Mouse (Mus musculus) embryonic fibroblast, embryonic 13.5 days (primary cell): ENCODE measurements around the gene Daw1. TPM values are rescaled to one million over a fixed set of nuclear protein-coding genes. Genes with fewer than 3 reads are reported as not detected.

Experiments used
- H3K27ac ChIP-seq: 2 replicates; pipeline ENCODE4 v1.5.1; 2012; ENCODE audit warnings: low read length, control low read depth, inconsistent platforms; ENCODE audit not compliant: insufficient read depth
- H3K4me1 ChIP-seq: 2 replicates; pipeline ENCODE4 v1.6.1; 2011; ENCODE audit warnings: low read length; ENCODE audit not compliant: control insufficient read depth, insufficient read depth
- H3K4me3 ChIP-seq: 2 replicates; pipeline ENCODE4 v1.5.1; 2011; ENCODE audit warnings: mild to moderate bottlenecking, control low read depth, low read length; ENCODE audit not compliant: insufficient read depth
- CTCF ChIP-seq: IDR thresholded peaks from 2 replicates; pipeline ENCODE4 v1.5.1; 2011; ENCODE audit warnings: mild to moderate bottlenecking, control low read depth, low read length, moderate library complexity, borderline replicate concordance; ENCODE audit not compliant: insufficient read depth
- POLR2A ChIP-seq: IDR thresholded peaks from 2 replicates; pipeline ENCODE4 v1.6.1; 2011; ENCODE audit warnings: low read depth, mild to moderate bottlenecking, control low read depth, low read length, moderate library complexity
- polyA plus RNA-seq: library from polyadenylated mRNA; stranded (reverse); fragments of >200 nt; gene quantifications from 2 replicates; pipeline ENCODE4 v1.2.4, GENCODE M21; 2011; ENCODE audit warnings: low read depth; ENCODE audit not compliant: missing spikeins, insufficient read length

Gene Daw1
- polyA plus RNA-seq, 1 experiment = not detected

DNA sequence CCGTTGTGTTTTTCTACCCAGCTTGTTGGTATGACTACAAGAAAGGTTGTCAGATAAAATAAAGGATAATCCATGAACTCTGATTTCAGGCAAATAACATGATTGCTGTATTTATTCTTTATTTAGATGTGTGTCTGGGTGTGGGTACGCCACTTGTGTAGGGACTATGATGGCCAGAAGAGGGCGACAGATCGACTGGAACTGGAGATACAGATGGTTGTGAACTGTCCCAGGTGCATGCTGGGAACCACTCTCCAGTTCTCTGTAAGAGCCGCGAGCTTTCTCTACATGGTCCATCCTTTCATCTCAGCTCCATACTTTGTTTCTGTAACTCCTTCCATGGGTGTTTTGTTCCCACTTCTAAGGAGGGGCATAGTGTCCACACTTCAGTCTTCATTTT, 20.8 kb upstream of the Daw1 start:
- TF ChIP-seq CTCF = no peak
- TF ChIP-seq POLR2A = no peak
- Histone ChIP-seq H3K4me3 (no peak overlapping the region), H3K27ac (no peak overlapping the region), H3K4me1 (no peaks in the 10 kb centered on the region)

DNA sequence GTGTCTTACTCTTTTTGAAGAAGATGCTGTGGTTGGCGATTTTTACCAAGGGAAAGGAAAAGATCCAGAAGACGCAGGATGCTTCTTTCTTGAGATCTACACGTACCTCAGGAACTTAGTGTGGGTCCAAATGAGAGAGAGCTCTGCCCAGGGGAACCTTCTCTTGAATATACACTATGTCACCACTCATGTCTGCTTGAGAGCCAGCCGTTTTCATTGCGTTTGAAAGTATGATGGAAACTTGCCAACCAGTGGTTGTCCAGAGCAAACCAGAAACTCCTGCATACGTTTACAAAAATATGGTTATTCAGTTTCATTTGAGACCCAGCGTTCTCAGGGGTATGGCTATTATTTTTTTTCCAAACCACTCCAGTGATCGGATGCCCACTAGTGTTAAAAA, 18.0 kb upstream of the Daw1 start:
- H3K4me1 ChIP-seq = no peaks in the 10 kb centered on the region
- TF ChIP-seq POLR2A = no peak
- TF ChIP-seq CTCF = no peak
- no peak overlapping the region for H3K27ac ChIP-seq
- H3K4me3 ChIP-seq = no peak overlapping the region

DNA sequence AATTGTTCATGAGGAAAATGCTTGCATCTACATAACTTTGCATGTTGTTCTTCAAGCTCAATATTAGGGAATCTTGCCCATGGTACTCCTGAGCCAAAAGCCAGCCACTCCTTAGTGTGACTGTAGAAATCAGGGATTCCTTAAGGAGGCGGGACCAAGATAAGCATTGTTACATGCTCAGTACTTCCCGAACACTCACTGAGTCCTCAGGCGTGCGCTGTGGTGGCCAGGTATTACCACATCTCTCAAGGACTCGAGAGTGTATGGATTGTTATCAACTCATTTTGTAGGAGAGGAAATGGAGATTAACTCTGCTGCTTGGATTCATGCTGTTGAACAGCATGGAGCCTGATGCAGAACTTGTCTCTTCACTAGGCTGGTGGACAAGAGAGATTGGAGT, 17.5 kb upstream of the Daw1 start:
- TF ChIP-seq CTCF = no peak
- no peak for TF ChIP-seq POLR2A
- H3K4me1 ChIP-seq = no peaks in the 10 kb centered on the region
- H3K27ac ChIP-seq = no peak overlapping the region
- no peak overlapping the region for H3K4me3 ChIP-seq

DNA sequence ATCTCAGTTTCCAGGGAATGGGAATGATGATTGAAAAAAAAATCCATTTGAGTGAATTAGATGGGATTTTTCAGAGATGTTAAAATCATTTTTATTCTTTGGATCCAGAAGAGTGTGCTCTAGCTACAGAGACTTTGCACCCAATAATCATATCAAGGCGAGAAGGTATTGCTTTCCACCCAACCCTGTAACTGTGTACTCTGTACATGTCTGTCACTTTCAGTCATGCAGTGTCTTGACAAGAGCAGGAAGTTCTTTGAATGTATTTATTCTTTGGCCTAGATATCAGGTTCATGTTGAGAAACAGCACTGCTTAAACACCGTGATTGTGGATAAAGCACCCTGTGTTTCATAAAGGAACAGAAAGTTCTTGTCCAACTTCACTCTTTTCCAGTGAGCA, 13.0 kb upstream of the Daw1 start:
- Histone ChIP-seq H3K27ac (no peak overlapping the region), H3K4me3 (no peak overlapping the region), H3K4me1 (no peaks in the 10 kb centered on the region)
- TF ChIP-seq POLR2A (no peak), CTCF (no peak)

DNA sequence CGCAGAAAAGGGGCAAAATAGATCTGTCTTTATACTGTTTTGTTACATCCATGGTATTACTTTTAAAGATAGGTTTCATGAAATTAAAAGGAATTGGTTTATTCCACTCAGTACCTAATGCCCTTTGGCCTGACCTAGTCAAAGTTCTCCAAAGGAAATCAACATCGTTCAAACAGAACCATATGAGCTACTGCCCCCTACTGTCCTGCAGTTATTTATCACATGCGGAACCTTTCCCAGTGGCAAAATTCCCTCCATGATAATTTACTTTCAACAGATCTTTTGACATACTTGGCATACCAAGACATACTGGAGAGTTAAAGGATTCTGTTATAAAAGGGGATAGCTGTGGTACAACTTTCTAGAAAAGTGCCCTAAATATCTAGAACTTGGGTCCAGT, 9.3 kb upstream of the Daw1 start:
- Histone ChIP-seq H3K27ac (no peak overlapping the region), H3K4me3 (no peak overlapping the region), H3K4me1 (no peaks in the 10 kb centered on the region)
- no peak for TF ChIP-seq CTCF
- TF ChIP-seq POLR2A = no peak

DNA sequence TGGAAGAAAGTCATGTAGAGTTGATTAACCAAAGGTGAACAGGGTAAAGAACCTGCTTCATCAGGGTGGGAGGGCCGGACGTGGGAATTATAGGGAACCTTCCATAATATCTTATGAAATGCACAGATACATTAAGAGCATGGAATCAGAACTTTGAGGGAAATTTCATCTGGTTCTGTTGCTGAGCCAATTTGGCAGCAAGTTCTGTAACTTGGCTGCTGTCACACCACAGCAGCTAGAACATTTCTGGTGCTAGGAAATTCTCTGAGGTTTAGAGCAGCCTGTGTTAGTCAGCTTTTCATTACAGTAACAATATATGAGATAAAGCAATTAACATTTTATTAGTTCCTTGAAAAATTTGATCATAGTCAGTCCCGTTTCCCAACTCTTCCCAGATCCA, 6.6 kb upstream of the Daw1 start:
- H3K27ac ChIP-seq = peak overlapping the region; percentile 89
- no peak for TF ChIP-seq POLR2A
- TF ChIP-seq CTCF = no peak
- H3K4me1 ChIP-seq = no peaks in the 10 kb centered on the region
- no peak overlapping the region for H3K4me3 ChIP-seq

DNA sequence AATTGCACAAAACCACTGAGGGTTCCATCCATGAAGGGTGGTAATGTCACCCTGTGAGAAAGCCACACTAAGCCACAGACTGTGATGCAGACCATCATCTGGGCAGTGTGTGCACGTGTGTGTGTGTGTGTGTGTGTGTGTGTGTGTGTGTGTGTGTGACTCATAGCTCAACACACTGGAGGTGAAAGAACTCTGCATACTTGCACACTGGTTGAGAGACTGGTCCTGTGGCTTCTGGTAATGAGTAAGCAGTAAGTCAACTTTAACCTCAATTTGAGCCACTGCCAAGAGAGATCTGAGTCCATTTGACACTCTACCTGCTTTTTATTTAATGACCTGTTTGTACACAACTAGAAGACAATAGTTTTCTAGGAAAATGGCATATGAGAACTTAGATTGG, 2.7 kb upstream of the Daw1 start:
- TF ChIP-seq CTCF (no peak), POLR2A (no peak)
- H3K4me3 ChIP-seq = no peak overlapping the region
- peak overlapping the region; percentile 57; the same call in 1 of the 2 replicates for H3K27ac ChIP-seq
- no peaks in the 10 kb centered on the region for H3K4me1 ChIP-seq

DNA sequence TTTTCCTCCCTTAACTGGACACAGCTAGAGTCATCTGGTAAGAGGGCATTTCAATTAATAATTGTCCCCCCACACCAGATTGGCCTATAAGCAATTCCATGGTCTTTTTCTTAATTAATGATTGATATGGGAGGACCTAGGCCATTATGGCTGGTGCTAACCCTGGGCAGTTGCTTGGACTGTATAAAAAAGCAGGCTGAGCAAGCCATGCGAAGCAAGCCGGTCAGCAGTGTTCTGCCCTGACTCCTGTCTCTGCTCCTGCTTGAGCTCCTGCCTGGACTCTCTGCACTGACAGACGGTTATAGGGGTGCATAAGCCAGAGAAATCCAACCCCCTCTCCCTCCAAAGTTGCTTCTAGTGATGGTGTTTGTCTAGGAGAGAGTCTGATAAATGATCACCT, 2.1 kb downstream of the Daw1 start:
- no peak overlapping the region for H3K4me3 ChIP-seq
- TF ChIP-seq CTCF = no peak
- no peak for TF ChIP-seq POLR2A
- no peak overlapping the region for H3K27ac ChIP-seq
- peaks cover 2% of the 10 kb centered on the region; the same call in 1 of the 2 replicates for H3K4me1 ChIP-seq

DNA sequence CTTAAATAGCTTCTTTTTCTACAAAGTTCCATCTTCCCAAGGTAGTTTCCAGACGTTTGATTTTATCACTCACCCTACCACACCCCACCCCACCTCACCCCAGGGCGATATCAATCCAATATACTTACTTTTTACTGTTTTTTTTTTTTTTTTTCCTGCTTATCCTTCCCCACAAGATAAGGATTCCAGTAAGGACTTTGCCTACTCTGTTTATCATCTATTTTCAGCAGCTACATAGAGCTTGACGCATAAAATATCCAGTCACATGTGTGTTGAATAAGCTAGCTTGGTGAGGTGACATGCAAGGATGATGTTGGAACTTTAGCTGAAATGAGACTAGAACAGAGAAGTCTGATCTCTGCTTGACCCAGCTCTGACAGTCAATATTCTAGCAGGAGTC, 4.5 kb downstream of the Daw1 start:
- H3K27ac ChIP-seq = 0 out of 2 replicates have a peak overlapping the region, but pooled peaks have one; percentile 23
- TF ChIP-seq POLR2A = no peak
- no peak for TF ChIP-seq CTCF
- peaks cover 2% of the 10 kb centered on the region; the same call in 1 of the 2 replicates for H3K4me1 ChIP-seq
- no peak overlapping the region for H3K4me3 ChIP-seq

DNA sequence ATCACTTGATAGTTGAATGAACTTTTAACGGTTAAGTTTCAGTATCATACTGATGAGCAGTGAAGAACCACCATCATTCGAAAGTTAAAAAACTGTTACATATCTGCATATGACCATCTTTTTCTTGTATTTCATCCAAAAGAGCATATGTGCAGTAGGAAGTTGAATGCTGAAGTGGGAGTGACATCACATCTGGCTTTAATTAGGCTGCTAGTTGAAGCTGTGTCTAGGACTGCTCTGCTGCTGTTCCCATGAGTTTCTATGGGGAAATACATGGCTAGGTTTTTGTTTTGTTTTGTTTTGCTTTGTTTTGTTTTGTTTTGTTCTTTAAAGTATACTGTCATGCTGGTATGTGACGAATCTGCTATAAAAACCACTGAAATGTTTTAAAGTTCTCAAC, 9.6 kb downstream of the Daw1 start:
- Histone ChIP-seq H3K4me3 (no peak overlapping the region), H3K4me1 (peaks cover 2% of the 10 kb centered on the region; the same call in 1 of the 2 replicates), H3K27ac (peak overlapping the region; percentile 66)
- TF ChIP-seq POLR2A (no peak), CTCF (no peak)

DNA sequence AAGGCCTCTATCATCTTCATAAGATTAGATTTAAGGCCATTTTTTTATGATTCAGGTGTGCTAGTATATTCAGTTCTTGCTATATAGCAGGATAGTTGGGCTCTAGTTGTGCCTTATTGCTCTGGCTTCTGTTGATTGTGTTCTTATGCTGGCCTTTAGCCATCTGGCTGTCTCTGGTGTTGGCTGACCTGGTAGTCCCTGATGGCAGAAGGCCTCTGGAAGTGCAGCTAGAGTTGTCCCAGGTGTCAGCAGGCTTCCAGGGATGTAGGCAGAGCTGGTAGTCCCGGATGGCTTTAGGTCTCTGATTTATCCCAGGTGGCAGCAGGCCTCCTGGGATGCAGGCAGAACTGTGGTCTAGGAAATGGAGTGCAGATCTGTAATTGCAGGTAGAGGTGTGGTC, 16.4 kb downstream of the Daw1 start:
- Histone ChIP-seq H3K4me1 (no peaks in the 10 kb centered on the region), H3K4me3 (no peak overlapping the region), H3K27ac (no peak overlapping the region)
- TF ChIP-seq POLR2A (no peak), CTCF (no peak)

DNA sequence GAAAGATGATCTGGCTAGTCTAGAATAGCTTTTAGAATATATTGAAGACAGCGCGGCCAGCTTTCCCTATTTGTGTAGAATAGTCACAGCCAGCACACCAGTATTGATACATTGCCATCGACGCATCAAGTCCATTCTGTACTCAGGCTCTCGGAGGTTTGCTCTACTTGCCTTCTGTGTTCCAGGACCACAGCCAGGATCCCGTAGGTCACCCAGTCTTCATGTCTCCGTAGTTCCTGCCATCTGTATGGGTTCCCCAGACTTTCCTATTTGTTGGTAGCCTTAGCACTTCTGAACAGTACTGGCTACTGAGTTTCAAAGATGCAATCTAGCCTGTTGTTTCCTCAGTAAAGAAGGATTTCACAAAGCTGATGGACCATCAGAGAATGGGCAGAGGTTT, 20.0 kb downstream of the Daw1 start:
- TF ChIP-seq POLR2A (no peak), CTCF (no peak)

More for the DNA sequence above, 20.0 kb downstream of the Daw1 start:
- Histone ChIP-seq H3K4me1 (no peaks in the 10 kb centered on the region), H3K27ac (no peak overlapping the region), H3K4me3 (no peak overlapping the region)
